Mouse (Mus musculus) embryo, embryonic 9.5 days (tissue): ENCODE data around the gene Gm13694.
A peak's percentile ranks its signal among the peaks of the same experiment; 100 is the strongest.
"Not testable (repeated sequence)": the region's sequence is repeated elsewhere in the genome, so short reads cannot be mapped to it uniquely, and the experiment has no call there.

Source experiments
- DNase-seq: peaks from one replicate; pipeline ENCODE4 v3.0.0-alpha.2; 2017; ENCODE audit errors: extremely low spot score

The Gm13694 gene

GRCm38 (mm10) chr2:83978633-83979032 lies at the start of gene Gm13694:
TSS of gene Gm13694 (plus strand) at chr2:83978933.
- not testable (repeated sequence) for DNase-seq

DNA sequence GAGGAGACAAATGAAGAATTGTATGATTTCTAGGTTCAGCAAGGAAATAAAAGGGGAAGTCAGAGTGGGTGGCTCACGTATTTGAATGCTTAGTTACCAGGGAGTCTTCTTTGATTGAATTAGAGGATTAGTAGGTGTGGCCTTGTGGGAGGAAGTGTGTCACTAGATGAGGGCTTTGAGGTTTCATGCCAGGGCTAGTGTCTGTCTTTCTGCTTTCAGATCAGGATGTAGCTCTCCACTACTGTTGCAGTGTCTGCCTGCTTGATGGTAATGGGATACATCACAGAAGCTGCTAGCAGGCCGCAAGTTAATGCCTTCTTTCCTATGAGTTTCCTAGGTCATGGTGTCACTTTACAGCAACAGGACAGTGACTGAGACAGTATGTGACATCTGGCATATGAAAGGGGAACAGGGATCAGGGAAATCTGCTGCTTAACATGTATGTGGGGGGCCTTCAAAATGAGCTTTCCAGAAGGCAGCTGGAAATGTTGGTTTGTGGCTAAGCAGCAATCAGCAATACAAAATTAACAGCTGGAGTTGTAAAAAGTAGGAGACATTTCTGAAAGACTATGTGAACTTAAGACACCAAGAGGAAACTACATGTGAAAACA lies 49.1 kb upstream of the Gm13694 start:
- no peak for DNase-seq

- peak; percentile 75 for DNase-seq
These were observed 37.8 kb upstream of the Gm13694 start, which contains the start of gene Zswim2 for GRCm38 (mm10) chr2:83940931-83941361. TSS of gene Zswim2 (minus strand) at chr2:83941228.

DNA sequence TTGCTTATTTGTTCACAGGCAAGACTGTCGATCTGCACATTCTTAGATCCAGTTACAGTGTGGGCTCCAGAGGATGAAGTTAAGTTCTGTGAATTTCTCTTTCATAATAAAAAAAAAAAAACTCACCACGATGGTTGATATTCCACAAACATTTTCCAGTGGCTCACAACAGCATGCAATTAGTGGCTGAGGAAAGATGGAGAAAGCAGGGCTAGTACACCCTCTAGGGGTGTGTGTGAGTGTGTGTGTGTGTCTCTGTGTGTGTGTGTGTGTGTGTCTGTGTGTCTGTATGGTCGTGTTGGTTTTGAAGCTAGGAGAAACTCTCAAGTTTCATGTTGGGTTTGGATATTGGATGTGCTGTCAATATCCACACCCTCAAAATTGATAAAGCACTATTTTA lies 37.4 kb upstream of the Gm13694 start:
- DNase-seq: no peak

GRCm38 (mm10) chr2:83941792-83942191 lies 36.9 kb upstream of the Gm13694 start:
- DNase-seq: no peak

DNA sequence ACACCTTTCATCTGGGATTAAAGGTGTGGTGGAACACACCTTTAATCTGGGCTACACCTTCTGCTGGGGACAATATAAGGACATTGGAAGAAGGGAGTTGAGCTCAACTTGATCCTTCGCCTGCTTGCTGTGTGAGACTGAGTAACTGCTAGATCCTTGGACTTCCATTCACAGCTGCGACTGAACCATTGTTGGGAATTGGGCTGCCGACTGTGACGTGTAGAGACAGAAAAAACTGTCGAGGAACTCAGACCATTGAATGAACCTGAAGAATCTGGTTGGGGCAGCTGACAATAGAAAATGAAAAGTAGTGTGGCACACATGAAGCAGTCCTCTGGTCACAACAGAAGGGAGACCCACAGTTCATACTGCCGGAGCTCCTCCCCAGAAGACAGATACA lies 23.3 kb upstream of the Gm13694 start, which contains the start of gene Gm13698:
Gene Gm13698 (plus strand): TSS at position 301 of the 400 bp plus-strand sequence.
- not testable (repeated sequence) for DNase-seq

GRCm38 (mm10) chr2:83961203-83961602 lies 17.5 kb upstream of the Gm13694 start, which contains the start of gene Gm13693:
TSS of gene Gm13693 (plus strand) at chr2:83961503.
- DNase-seq: not testable (repeated sequence)

GRCm38 (mm10) chr2:83967013-83967412 lies 11.7 kb upstream of the Gm13694 start, which contains the start of gene Gm13695:
TSS of gene Gm13695 (plus strand) at chr2:83967313.
- not testable (repeated sequence) for DNase-seq

DNA sequence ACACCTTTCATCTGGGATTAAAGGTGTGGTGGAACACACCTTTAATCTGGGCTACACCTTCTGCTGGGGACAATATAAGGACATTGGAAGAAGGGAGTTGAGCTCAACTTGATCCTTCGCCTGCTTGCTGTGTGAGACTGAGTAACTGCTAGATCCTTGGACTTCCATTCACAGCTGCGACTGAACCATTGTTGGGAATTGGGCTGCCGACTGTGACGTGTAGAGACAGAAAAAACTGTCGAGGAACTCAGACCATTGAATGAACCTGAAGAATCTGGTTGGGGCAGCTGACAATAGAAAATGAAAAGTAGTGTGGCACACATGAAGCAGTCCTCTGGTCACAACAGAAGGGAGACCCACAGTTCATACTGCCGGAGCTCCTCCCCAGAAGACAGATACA lies 5.9 kb upstream of the Gm13694 start, which contains the start of gene Gm13696:
Gene Gm13696 (plus strand): TSS at position 301 of the 400 bp plus-strand sequence.
- DNase-seq: not testable (repeated sequence)

- not testable (repeated sequence) for DNase-seq
These were observed 5.7 kb downstream of the Gm13694 start, which contains the start of gene Gm13697 for GRCm38 (mm10) chr2:83984443-83984842. TSS of gene Gm13697 (plus strand) at chr2:83984743.

GRCm38 (mm10) chr2:83990253-83990652 lies 11.5 kb downstream of the Gm13694 start, which contains the start of gene Gm13691:
TSS of gene Gm13691 (plus strand) at chr2:83990553.
- not testable (repeated sequence) for DNase-seq

GRCm38 (mm10) chr2:83993639-83994255 lies 15.0 kb downstream of the Gm13694 start:
- DNase-seq: not testable (repeated sequence)

DNA sequence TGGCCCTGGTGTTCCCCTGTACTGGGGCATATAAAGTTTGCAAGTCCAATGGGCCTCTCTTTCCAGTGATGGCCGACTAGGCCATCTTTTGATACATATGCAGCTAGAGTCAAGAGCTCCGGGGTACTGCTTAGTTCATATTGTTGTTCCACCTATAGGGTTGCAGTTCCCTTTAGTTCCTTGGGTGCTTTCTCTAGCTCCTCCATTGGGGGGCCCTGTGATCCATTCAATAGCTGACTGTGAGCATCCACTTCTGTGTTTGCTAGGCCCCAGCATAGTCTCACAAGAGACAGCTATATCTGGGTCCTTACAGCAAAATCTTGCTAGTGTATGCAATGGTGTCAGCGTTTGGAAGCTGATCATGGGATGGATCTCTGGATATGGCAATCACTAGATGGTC lies 15.8 kb downstream of the Gm13694 start:
- not testable (repeated sequence) for DNase-seq

- DNase-seq: no peak
These were observed 30.2 kb downstream of the Gm13694 start for GRCm38 (mm10) chr2:84008913-84009312.

GRCm38 (mm10) chr2:84009818-84010217 lies 31.1 kb downstream of the Gm13694 start:
- no peak for DNase-seq

- DNase-seq: no peak
These were observed 35.8 kb downstream of the Gm13694 start for GRCm38 (mm10) chr2:84014572-84014971.

- not testable (repeated sequence) for DNase-seq
These were observed 37.6 kb downstream of the Gm13694 start for GRCm38 (mm10) chr2:84016291-84016690.

DNA sequence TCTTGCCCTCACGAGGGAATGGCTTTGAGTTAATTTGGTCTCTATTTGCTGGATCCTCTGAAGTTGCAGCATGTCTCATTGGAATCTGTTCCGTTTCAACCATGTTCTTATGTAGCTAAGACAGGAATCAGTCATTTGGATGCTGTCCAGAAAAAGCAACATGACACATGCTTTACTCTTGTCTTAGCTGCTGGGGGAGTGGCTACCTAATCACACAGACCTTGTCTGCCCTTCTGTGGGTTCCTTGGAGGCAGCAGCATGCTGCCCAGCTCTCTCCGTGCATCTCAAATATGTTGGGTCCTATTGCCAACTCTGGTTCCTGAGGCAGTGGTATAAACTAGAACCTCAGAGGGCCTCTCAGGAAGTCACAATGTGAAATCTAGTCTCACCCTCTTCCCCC lies 39.6 kb downstream of the Gm13694 start:
- no peak for DNase-seq

DNA sequence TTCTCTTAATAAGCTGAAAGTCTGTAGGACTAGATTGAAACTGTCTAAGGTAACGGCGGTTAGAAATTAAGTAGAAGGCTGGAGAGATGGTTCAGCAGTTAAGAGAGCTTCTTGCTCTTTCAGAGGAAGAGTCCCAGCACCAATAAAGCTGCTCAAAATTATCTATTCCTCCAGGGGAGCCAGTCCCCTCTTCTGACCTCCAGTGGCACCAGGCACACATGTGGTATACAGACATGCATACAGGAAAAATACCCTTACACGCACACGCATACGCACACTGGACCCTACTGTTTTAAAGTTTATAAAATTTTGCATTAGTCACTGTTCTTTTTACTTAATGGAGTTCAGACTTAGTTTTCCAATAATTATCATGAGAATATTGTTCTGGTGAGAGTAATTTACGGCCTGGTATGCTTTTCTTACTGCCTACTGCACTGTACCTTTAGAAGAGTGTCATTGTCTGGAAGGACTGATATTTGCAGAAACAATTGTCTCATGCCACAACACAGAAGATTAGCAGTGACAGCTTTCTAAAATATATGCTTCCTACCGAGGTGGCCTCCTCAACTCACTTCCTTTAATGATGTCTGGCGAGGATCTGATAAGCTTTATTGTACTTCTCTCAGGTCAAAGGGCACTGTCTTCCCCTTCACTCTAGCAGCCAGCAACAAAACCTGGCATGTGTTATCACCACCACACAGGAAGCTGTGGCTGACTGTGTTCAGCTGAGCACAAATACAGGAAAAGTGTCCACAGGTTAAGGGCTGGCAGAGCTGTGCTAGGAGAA lies 41.0 kb downstream of the Gm13694 start:
- DNase-seq: no peak

- no peak for DNase-seq
These were observed 43.2 kb downstream of the Gm13694 start for GRCm38 (mm10) chr2:84021930-84022329.

DNA sequence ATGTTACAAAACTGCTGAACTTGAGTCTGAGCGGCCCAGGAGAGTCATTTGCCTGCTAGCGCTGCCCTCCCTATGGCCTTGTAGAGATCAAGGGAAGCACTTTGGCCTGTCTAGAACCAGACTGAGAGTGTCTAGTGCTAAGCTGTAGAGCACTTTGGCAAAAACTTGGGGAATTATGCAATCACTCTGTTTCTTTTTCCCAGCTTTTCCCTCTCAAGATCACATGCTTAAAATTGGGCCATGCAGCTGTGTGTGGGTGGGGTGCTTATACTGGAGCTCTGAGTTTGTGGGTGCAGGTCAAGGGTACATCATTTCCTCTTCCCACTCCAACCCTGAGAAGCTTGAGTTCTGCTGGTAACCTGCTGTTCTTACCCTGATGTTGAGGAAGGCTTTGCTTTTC lies 44.2 kb downstream of the Gm13694 start:
- DNase-seq: no peak

- no peak for DNase-seq
These were observed 44.6 kb downstream of the Gm13694 start for GRCm38 (mm10) chr2:84023319-84023718.
